Mouse (Mus musculus) gonadal fat pad, adult 2 months (tissue): Measurements from ENCODE around the gene Hcn2. TPM values are rescaled to one million over a fixed set of nuclear protein-coding genes. Genes with fewer than 3 reads are reported as not detected.

Experiments used
- DNase-seq: peaks from one replicate; pipeline ENCODE4 v3.0.0-alpha.2; 2012; ENCODE audit warnings: low read depth
- polyA plus RNA-seq: library from polyadenylated mRNA; depleted of rRNA; stranded (reverse); fragments of >200 nt; gene quantifications from 2 replicates; pipeline ENCODE4 v1.2.3, GENCODE M21; 2012; rRNA removed

Gene Hcn2
- 1.6 and 1.8 TPM in 2 replicates for polyA plus RNA-seq

GRCm38 (mm10) chr10:79716254-79716987, at the start of gene Hcn2:
TSS of gene Hcn2 (plus strand) at chr10:79716634.
- DNase-seq: no peak

GRCm38 (mm10) chr10:79668076-79668475, 48.4 kb upstream of the Hcn2 start:
- no peak for DNase-seq

GRCm38 (mm10) chr10:79668771-79669575, 47.5 kb upstream of the Hcn2 start, which contains the start of gene Tpgs1:
TSS of gene Tpgs1 (plus strand) at chr10:79669369.
- no peak for DNase-seq

- DNase-seq: no peak
Observed at GRCm38 (mm10) chr10:79669576-79670057, 46.8 kb upstream of the Hcn2 start.

- no peak for DNase-seq
Observed at GRCm38 (mm10) chr10:79670071-79670888, 46.2 kb upstream of the Hcn2 start.

GRCm38 (mm10) chr10:79671396-79672087, 44.9 kb upstream of the Hcn2 start:
- DNase-seq: no peak

- no peak for DNase-seq
Observed at GRCm38 (mm10) chr10:79672088-79672455, 44.4 kb upstream of the Hcn2 start.

- DNase-seq: no peak
Observed at GRCm38 (mm10) chr10:79673054-79673453, 43.4 kb upstream of the Hcn2 start.

GRCm38 (mm10) chr10:79675346-79676035, 40.9 kb upstream of the Hcn2 start:
- no peak for DNase-seq

- DNase-seq: no peak
Observed at GRCm38 (mm10) chr10:79680606-79681495, 35.6 kb upstream of the Hcn2 start.

- DNase-seq: no peak
Observed at GRCm38 (mm10) chr10:79681591-79682245, 34.7 kb upstream of the Hcn2 start, which contains the start of gene Cdc34. TSS of gene Cdc34 (plus strand) at chr10:79682195.

- no peak for DNase-seq
Observed at GRCm38 (mm10) chr10:79682551-79682915, 33.9 kb upstream of the Hcn2 start.

GRCm38 (mm10) chr10:79682916-79683582, 33.4 kb upstream of the Hcn2 start:
- DNase-seq: no peak

GRCm38 (mm10) chr10:79683726-79684640, 32.5 kb upstream of the Hcn2 start:
- no peak for DNase-seq

GRCm38 (mm10) chr10:79684770-79685600, 31.4 kb upstream of the Hcn2 start:
- no peak for DNase-seq

- DNase-seq: no peak
Observed at GRCm38 (mm10) chr10:79686219-79686618, 30.2 kb upstream of the Hcn2 start.

- DNase-seq: no peak
Observed at GRCm38 (mm10) chr10:79686691-79687090, 29.7 kb upstream of the Hcn2 start.
